Mouse (Mus musculus) common myeloid progenitor, adult 5-6 weeks (primary cell): Measurements from ENCODE around the gene Stx12. TPM values are rescaled to one million over a fixed set of nuclear protein-coding genes. Genes with fewer than 3 reads are reported as not detected.
A peak's percentile ranks its signal among the peaks of the same experiment; 100 is the strongest.
"Not testable (repeated sequence)": the region's sequence is repeated elsewhere in the genome, so short reads cannot be mapped to it uniquely, and the experiment has no call there.

ENCODE experiments used
- ATAC-seq: replicated peaks from 2 replicates; pipeline ENCODE4 v1.8.0; 2016; ENCODE audit warnings: low read depth, mild to moderate bottlenecking, moderate TSS enrichment, inconsistent platforms; ENCODE audit not compliant: poor library complexity, severe bottlenecking
- total RNA-seq: library from RNA; stranded (forward); fragments of 200-1000, 187-1606 nt; gene quantifications from 2 replicates; pipeline ENCODE4 v1.2.3, GENCODE M21; 2017

Stx12 gene
- total RNA-seq, result 35.6 and 40.6 TPM in 2 replicates

DNA sequence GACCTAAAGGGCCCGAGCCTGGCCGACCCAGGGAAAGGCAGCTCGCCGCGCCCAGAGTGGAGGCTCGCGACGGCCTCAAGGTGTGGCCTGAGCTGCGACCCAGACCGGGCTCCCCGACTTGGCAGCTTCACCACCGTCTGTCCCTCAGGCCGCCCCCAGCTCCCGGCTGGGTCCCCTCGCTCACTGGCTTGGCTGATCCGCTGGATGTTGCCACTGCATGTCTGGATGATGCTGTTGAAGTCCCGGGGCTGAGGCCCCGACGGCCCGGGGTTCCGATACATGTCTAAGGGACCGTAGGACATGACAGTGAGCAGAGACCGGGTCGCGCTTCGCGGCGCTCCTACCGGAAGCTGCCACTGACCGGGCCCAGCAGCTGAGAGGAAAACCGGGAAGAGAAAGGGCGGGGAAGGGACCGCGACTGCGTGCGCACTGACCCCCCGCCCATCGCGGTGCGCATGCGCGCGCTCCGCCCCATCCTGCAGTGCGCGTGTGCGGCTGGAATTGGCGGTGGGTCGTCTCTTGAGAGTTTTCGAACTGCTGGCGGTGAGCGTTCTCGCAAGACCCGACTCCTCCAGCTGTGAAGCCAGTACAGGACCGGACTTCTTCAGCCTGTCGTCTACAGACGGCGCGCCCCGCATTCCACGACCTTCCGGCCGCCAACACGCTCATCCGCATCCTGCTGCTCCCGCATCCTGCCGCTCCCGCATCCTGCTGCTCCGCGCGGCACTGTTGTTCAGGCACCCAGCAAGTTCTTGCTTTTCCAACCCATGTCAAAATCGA is at the start of gene Stx12:
Gene Stx12, minus strand, starts transcription at position 446 of the 780 bp plus-strand sequence.
- peak; percentile 77 for ATAC-seq

DNA sequence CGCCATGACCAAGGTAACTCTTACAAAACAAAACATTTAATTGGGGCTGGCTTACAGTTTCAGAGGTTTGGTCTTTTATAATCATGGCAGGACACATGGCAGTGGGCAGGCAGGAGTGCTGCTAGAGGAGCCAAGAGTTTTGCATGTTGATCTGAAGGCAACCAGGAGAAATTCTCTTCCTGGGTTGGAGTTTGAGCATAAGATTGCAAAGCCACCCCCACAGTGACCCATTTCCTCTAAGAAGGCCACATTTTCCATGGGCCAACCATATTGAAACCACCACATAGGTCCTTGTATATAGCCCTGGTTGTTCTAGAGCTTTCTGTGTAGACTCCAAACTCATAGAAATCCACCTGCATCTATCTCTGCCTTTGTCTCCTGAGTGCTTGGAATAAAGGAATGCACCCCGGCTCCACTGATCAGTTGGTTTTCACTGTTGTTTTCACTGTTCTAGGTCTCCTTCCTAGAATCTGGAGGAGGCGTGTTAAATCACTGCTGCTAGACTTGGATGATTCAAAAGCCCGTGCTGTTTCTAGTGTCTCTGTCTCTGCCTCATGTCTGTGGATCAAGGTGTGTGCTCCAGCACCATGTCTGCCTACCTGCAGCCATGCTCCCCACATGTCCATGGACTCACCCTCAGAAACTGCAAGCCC is 48.6 kb upstream of the Stx12 start:
- ATAC-seq, result no peak

- ATAC-seq, result peak; percentile 92
Measured at GRCm38 (mm10) chr4:132930784-132931183, 46.5 kb upstream of the Stx12 start.

DNA sequence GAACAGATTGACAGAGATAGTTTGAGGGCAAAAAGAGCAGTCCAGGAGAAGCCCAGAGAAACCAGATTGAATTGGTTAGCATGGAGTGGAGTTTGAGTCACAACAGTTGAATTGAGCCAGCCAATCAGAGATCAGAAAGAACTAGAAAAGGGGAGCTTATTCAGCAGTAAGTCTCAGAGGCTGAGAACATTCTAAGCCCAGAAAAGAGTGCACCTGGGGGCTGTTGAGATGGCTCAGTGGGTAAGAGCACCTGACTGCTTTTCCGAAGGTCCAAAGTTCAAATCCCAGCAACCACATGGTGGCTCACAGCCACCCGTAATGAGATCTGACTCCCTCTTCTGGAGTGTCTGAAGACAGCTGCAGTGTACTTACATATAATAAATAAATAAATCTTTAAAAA is 42.2 kb upstream of the Stx12 start:
- not testable (repeated sequence) for ATAC-seq

GRCm38 (mm10) chr4:132922558-132923008 is 38.3 kb upstream of the Stx12 start, which contains the start of gene Fam76a:
Gene Fam76a (minus strand): TSS chr4:132922558.
- ATAC-seq, result peak; percentile 98

GRCm38 (mm10) chr4:132922061-132922530 is 37.8 kb upstream of the Stx12 start:
- ATAC-seq, result 0 out of 2 replicates have a peak, but pooled peaks have one; percentile 12

DNA sequence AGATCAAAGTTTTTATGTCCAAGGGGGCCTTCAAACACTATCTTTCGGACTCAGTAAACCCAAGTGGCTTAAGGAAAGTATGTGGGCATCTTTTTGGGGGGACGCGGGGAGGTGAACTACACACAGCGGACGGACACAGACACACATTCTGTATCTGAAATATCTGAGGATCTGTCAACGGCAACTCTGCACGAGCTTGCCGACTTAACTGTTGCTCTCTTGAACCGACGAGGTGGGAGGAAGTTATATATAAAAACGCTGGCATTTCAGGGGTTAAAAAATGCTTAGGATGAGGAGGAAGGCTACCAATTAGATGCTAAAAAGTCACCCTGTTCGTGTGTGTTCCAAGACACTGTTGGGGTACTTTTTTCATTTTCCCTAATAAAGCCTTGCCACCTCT is 37.2 kb upstream of the Stx12 start:
- no peak for ATAC-seq

- no peak for ATAC-seq
Measured at GRCm38 (mm10) chr4:132920171-132920570, 35.9 kb upstream of the Stx12 start.

GRCm38 (mm10) chr4:132918493-132918892 is 34.2 kb upstream of the Stx12 start:
- ATAC-seq, result not testable (repeated sequence)

GRCm38 (mm10) chr4:132912156-132912555 is 27.8 kb upstream of the Stx12 start:
- ATAC-seq, result no peak

GRCm38 (mm10) chr4:132905843-132906360 is 21.6 kb upstream of the Stx12 start:
- ATAC-seq, result no peak

GRCm38 (mm10) chr4:132904765-132905309 is 20.5 kb upstream of the Stx12 start:
- no peak for ATAC-seq

DNA sequence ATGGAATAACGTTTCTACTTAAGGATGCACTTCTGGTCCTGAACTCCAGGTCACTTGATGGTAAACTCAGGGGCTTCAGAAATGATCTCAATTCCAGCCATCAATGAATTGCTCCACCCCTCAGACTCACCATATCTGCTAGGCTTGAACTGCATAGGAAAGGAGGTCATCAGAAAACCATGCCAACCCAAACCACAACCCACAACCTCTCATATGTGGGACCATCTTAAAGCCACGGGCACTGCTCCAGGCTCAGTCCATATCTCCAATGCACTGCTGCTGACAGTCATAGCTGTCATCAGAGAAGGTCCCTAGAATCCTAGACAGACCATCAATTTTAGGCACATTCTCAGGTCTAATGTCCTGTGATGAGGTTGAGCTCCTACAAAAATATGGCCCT is 19.8 kb upstream of the Stx12 start:
- peak; percentile 77 for ATAC-seq

DNA sequence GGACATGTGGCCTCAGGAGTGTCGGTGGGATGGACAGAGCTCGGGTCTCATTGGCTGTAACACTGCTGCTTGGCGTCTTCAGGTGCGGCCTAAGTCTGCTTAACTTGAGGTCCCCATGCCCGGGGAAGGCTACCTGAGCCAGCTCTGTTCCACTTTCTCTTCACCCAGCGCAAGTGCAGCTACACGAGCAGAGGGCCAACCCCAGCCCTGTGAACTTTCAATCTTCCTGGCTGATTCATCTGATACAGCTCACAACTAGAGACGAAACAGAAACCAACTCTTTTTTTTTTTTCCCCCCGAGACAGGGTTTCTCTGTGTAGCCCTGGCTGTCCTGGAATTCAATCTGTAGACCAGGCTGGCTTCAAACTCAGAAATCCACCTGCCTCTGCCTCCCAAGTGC is 13.9 kb upstream of the Stx12 start:
- ATAC-seq, result no peak

DNA sequence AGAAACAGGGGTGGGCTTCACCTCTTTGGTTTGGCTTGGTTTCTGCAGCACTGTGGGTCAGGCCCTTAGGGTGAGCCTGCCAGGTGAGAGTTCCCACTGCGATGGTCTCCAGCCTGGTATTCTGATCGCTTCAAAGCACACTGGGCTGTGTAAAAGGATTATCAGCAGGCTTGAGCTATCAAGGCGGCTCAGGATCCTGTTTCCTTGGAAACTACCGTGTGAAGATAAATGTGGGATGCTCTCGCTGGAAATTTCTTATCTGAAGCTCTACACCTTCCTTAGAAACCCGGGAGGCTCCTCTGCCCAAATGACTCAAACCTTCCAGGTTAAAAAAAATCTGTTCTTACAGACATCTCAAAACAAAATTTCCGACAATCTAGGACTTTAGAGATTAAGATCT is 10.1 kb upstream of the Stx12 start:
- no peak for ATAC-seq

- 0 out of 2 replicates have a peak, but pooled peaks have one; percentile 2 for ATAC-seq
Measured at GRCm38 (mm10) chr4:132884844-132885374, 600 bp upstream of the Stx12 start.

- ATAC-seq, result peak; percentile 48
Measured at GRCm38 (mm10) chr4:132883561-132884063, 697 bp downstream of the Stx12 start.

GRCm38 (mm10) chr4:132874363-132875097 is 9.8 kb downstream of the Stx12 start:
- ATAC-seq, result no peak
